Mouse (Mus musculus): ENCODE data around the gene Lrig1. TPM values are rescaled to one million over a fixed set of nuclear protein-coding genes. Genes with fewer than 3 reads are reported as not detected.

Lrig1 gene
- polyA plus RNA-seq, 1 experiment from 2014 or later = 17.2 TPM

- H3K4me1 ChIP-seq (ENCODE audit: control insufficient read depth, insufficient read depth, low read length) = peaks cover 3% of the 10 kb centered on the region; the same call in 1 of the 2 replicates
- H3K9me3 ChIP-seq (replicated peaks; ENCODE audit: control insufficient read depth, low read length) = no peaks in the 10 kb centered on the region
- no peak overlapping the region for H3K27ac ChIP-seq (replicated peaks; ENCODE audit: low read depth, low read length)
- H3K4me3 ChIP-seq (ENCODE audit: low read depth, low read length) = no peak overlapping the region
- H3K9ac ChIP-seq (replicated peaks; ENCODE audit: low read length) = no peak overlapping the region
- no peak overlapping the region for H3K4me2 ChIP-seq (ENCODE audit: low read depth, low read length)
- no peaks in the 10 kb centered on the region for H3K27me3 ChIP-seq (ENCODE audit: control insufficient read depth, insufficient read depth, low read length)
- WGBS = 59% methylated on average over 10 of the region's 10 CpGs
- DNase-seq (ENCODE audit: low spot score) (no peak), ATAC-seq (replicated peaks; ENCODE audit: insufficient number of reproducible peaks, low FRiP score, low TSS enrichment, low read depth) (no peak)
- H3K36me3 ChIP-seq (replicated peaks; ENCODE audit: control insufficient read depth, insufficient read depth, low read depth, low read length) = no peaks in the 10 kb centered on the region
These were observed 3.5 kb downstream of the Lrig1 start for GRCm38 (mm10) chr6:94696182-94697080.

GRCm38 (mm10) chr6:94695121-94695930 is 4.6 kb downstream of the Lrig1 start:
- DNase-seq (ENCODE audit: low spot score) = no peak
- Histone ChIP-seq H3K4me1 (ENCODE audit: control insufficient read depth, insufficient read depth, low read length) (peaks cover 3% of the 10 kb centered on the region; the same call in 1 of the 2 replicates), H3K36me3 (replicated peaks; ENCODE audit: control insufficient read depth, insufficient read depth, low read depth, low read length) (no peaks in the 10 kb centered on the region), H3K4me2 (ENCODE audit: low read depth, low read length) (no peak overlapping the region), H3K9ac (replicated peaks; ENCODE audit: low read length) (no peak overlapping the region), H3K27ac (replicated peaks; ENCODE audit: low read depth, low read length) (no peak overlapping the region), H3K27me3 (ENCODE audit: control insufficient read depth, insufficient read depth, low read length) (no peaks in the 10 kb centered on the region), H3K4me3 (ENCODE audit: low read depth, low read length) (no peak overlapping the region), H3K9me3 (replicated peaks; ENCODE audit: control insufficient read depth, low read length) (no peaks in the 10 kb centered on the region)
- WGBS = 46% methylated on average over 9 of the region's 9 CpGs
- no peak for ATAC-seq (replicated peaks; ENCODE audit: insufficient number of reproducible peaks, low FRiP score, low TSS enrichment, low read depth)

- Histone ChIP-seq H3K4me1 (ENCODE audit: control insufficient read depth, insufficient read depth, low read length) (peaks cover 3% of the 10 kb centered on the region; the same call in 1 of the 2 replicates), H3K27ac (replicated peaks; ENCODE audit: low read depth, low read length) (no peak overlapping the region), H3K27me3 (ENCODE audit: control insufficient read depth, insufficient read depth, low read length) (no peaks in the 10 kb centered on the region), H3K9me3 (replicated peaks; ENCODE audit: control insufficient read depth, low read length) (no peaks in the 10 kb centered on the region), H3K4me2 (ENCODE audit: low read depth, low read length) (no peak overlapping the region), H3K4me3 (ENCODE audit: low read depth, low read length) (no peak overlapping the region), H3K9ac (replicated peaks; ENCODE audit: low read length) (no peak overlapping the region), H3K36me3 (replicated peaks; ENCODE audit: control insufficient read depth, insufficient read depth, low read depth, low read length) (no peaks in the 10 kb centered on the region)
- 9% methylated on average over 1 of the region's 1 CpGs for WGBS
- ATAC-seq (replicated peaks; ENCODE audit: insufficient number of reproducible peaks, low FRiP score, low TSS enrichment, low read depth) = no peak
- DNase-seq (ENCODE audit: low spot score) = no peak
These were observed 5.5 kb downstream of the Lrig1 start for GRCm38 (mm10) chr6:94694481-94694880.

GRCm38 (mm10) chr6:94693091-94693490 is 6.9 kb downstream of the Lrig1 start:
- 33% methylated on average over 9 of the region's 9 CpGs for WGBS
- Histone ChIP-seq H3K27ac (replicated peaks; ENCODE audit: low read depth, low read length) (no peak overlapping the region), H3K27me3 (ENCODE audit: control insufficient read depth, insufficient read depth, low read length) (no peaks in the 10 kb centered on the region), H3K4me3 (ENCODE audit: low read depth, low read length) (no peak overlapping the region), H3K4me1 (ENCODE audit: control insufficient read depth, insufficient read depth, low read length) (peaks cover 3% of the 10 kb centered on the region; the same call in 1 of the 2 replicates), H3K9ac (replicated peaks; ENCODE audit: low read length) (no peak overlapping the region), H3K4me2 (ENCODE audit: low read depth, low read length) (no peak overlapping the region), H3K9me3 (replicated peaks; ENCODE audit: control insufficient read depth, low read length) (no peaks in the 10 kb centered on the region), H3K36me3 (replicated peaks; ENCODE audit: control insufficient read depth, insufficient read depth, low read depth, low read length) (no peaks in the 10 kb centered on the region)
- ATAC-seq (replicated peaks; ENCODE audit: insufficient number of reproducible peaks, low FRiP score, low TSS enrichment, low read depth) (no peak), DNase-seq (ENCODE audit: low spot score) (no peak)

DNA sequence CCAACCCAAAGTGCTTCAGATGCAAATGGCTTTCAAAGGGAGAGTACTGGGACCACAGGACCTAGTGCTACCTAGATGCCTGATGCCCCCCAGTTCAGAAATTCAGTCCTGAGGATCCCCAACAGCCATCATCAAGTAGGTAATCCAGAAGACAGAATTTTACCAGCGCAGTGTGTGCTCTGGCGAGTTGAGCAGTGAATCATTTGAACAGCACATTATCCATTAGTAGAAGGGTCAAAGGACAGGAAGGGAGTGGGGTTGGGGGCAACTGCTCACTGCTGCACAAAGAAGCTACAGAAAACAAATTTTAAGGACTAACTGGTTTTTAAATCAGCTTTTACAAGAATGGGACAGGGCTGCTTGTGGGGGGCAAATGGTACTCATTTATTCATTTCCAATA is 8.0 kb downstream of the Lrig1 start:
- Histone ChIP-seq H3K4me3 (ENCODE audit: low read depth, low read length) (no peak overlapping the region), H3K4me1 (ENCODE audit: control insufficient read depth, insufficient read depth, low read length) (peaks cover 3% of the 10 kb centered on the region; the same call in 1 of the 2 replicates), H3K27me3 (ENCODE audit: control insufficient read depth, insufficient read depth, low read length) (no peaks in the 10 kb centered on the region), H3K27ac (replicated peaks; ENCODE audit: low read depth, low read length) (no peak overlapping the region), H3K36me3 (replicated peaks; ENCODE audit: control insufficient read depth, insufficient read depth, low read depth, low read length) (no peaks in the 10 kb centered on the region), H3K9ac (replicated peaks; ENCODE audit: low read length) (no peak overlapping the region), H3K9me3 (replicated peaks; ENCODE audit: control insufficient read depth, low read length) (no peaks in the 10 kb centered on the region), H3K4me2 (ENCODE audit: low read depth, low read length) (no peak overlapping the region)
- no peak for DNase-seq (ENCODE audit: low spot score)
- 21% methylated on average over 2 of the region's 2 CpGs for WGBS
- no peak for ATAC-seq (replicated peaks; ENCODE audit: insufficient number of reproducible peaks, low FRiP score, low TSS enrichment, low read depth)

DNA sequence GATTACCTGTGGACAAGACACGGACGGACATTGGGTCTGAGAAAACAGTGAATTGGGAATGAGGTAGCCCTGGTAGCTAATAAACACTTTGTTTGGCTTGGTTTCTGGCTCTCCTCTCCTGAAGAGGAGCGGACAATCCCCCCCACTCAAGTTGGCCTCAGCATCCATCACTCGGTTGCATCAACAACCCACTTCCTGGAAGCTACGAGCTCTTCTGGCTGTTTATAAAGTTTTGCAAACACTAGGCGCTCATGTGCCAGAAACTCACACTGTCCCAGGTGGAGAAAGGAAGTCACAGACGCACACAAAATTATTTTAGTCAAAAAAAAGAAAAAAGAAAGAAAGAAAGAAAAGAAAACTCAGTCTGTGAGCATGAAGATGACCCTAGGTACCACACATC is 9.7 kb downstream of the Lrig1 start:
- Histone ChIP-seq H3K36me3 (replicated peaks; ENCODE audit: control insufficient read depth, insufficient read depth, low read depth, low read length) (no peaks in the 10 kb centered on the region), H3K9ac (replicated peaks; ENCODE audit: low read length) (no peak overlapping the region), H3K27me3 (ENCODE audit: control insufficient read depth, insufficient read depth, low read length) (no peaks in the 10 kb centered on the region), H3K27ac (replicated peaks; ENCODE audit: low read depth, low read length) (no peak overlapping the region), H3K4me3 (ENCODE audit: low read depth, low read length) (no peak overlapping the region), H3K4me2 (ENCODE audit: low read depth, low read length) (no peak overlapping the region), H3K4me1 (ENCODE audit: control insufficient read depth, insufficient read depth, low read length) (peaks cover 3% of the 10 kb centered on the region; the same call in 1 of the 2 replicates), H3K9me3 (replicated peaks; ENCODE audit: control insufficient read depth, low read length) (no peaks in the 10 kb centered on the region)
- WGBS = 58% methylated on average over 7 of the region's 7 CpGs
- no peak for ATAC-seq (replicated peaks; ENCODE audit: insufficient number of reproducible peaks, low FRiP score, low TSS enrichment, low read depth)
- DNase-seq (ENCODE audit: low spot score) = no peak

DNA sequence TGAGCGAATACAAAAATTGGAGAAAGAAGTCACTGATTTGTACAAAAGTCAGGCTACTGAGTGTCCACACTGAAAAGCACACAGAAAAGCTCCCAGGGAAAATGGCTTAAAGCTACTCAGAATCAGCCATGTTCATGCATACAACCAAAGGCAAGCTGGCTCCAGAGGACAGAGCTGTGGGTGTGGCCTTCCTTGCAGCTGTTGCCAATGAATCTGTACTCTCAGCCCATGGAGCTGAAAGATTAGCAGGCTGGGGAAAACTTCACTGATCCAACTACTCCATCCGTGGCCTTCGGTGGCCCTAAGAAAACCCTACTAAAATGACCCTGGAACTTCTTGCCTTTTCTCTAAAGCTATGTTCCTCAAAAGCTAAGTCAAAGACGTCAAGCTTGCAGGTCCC is 11.2 kb downstream of the Lrig1 start:
- H3K27me3 ChIP-seq (ENCODE audit: control insufficient read depth, insufficient read depth, low read length) = no peaks in the 10 kb centered on the region
- H3K4me3 ChIP-seq (ENCODE audit: low read depth, low read length) = no peak overlapping the region
- H3K4me2 ChIP-seq (ENCODE audit: low read depth, low read length) = no peak overlapping the region
- no peak for ATAC-seq (replicated peaks; ENCODE audit: insufficient number of reproducible peaks, low FRiP score, low TSS enrichment, low read depth)
- WGBS = 74% methylated on average over 4 of the region's 4 CpGs
- no peaks in the 10 kb centered on the region for H3K36me3 ChIP-seq (replicated peaks; ENCODE audit: control insufficient read depth, insufficient read depth, low read depth, low read length)
- peaks cover 3% of the 10 kb centered on the region; the same call in 1 of the 2 replicates for H3K4me1 ChIP-seq (ENCODE audit: control insufficient read depth, insufficient read depth, low read length)
- no peak overlapping the region for H3K27ac ChIP-seq (replicated peaks; ENCODE audit: low read depth, low read length)
- no peak overlapping the region for H3K9ac ChIP-seq (replicated peaks; ENCODE audit: low read length)
- DNase-seq (ENCODE audit: low spot score) = peak; percentile 59
- H3K9me3 ChIP-seq (replicated peaks; ENCODE audit: control insufficient read depth, low read length) = no peaks in the 10 kb centered on the region

DNA sequence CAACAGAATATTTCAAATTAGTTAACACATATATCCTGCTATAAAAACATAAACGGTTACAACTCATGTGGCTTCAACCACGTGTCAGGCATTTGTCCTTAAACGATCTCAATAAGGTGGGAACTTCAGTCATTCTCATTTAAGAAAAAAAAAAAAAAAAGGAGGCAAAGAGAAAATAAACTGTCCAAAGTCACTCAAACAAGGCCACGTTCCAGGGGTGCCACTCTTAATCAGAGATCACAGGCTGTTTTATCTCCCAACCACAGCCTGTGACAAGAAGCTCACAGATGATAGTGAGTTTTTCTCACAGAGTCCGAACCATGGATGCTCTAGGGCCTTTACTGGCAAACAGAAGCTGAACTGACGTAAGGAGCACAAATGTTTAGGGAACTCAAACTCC is 13.9 kb downstream of the Lrig1 start:
- Histone ChIP-seq H3K27me3 (ENCODE audit: control insufficient read depth, insufficient read depth, low read length) (no peaks in the 10 kb centered on the region), H3K9me3 (replicated peaks; ENCODE audit: control insufficient read depth, low read length) (no peaks in the 10 kb centered on the region), H3K4me1 (ENCODE audit: control insufficient read depth, insufficient read depth, low read length) (no peaks in the 10 kb centered on the region; the same call in 1 of the 2 replicates), H3K27ac (replicated peaks; ENCODE audit: low read depth, low read length) (no peak overlapping the region), H3K4me2 (ENCODE audit: low read depth, low read length) (no peak overlapping the region), H3K36me3 (replicated peaks; ENCODE audit: control insufficient read depth, insufficient read depth, low read depth, low read length) (no peaks in the 10 kb centered on the region), H3K4me3 (ENCODE audit: low read depth, low read length) (no peak overlapping the region), H3K9ac (replicated peaks; ENCODE audit: low read length) (no peak overlapping the region)
- no peak for DNase-seq (ENCODE audit: low spot score)
- WGBS = 62% methylated on average over 6 of the region's 6 CpGs
- ATAC-seq (replicated peaks; ENCODE audit: insufficient number of reproducible peaks, low FRiP score, low TSS enrichment, low read depth) = no peak

Data from embryonic facial prominence, embryonic 11.5 days (tissue).